Mouse (Mus musculus): ENCODE data around the gene Mrpl33. TPM values are rescaled to one million over a fixed set of nuclear protein-coding genes. Genes with fewer than 3 reads are reported as not detected.

Mrpl33 gene
- polyA plus RNA-seq, 2 experiments, result 138 to 312 TPM

DNA sequence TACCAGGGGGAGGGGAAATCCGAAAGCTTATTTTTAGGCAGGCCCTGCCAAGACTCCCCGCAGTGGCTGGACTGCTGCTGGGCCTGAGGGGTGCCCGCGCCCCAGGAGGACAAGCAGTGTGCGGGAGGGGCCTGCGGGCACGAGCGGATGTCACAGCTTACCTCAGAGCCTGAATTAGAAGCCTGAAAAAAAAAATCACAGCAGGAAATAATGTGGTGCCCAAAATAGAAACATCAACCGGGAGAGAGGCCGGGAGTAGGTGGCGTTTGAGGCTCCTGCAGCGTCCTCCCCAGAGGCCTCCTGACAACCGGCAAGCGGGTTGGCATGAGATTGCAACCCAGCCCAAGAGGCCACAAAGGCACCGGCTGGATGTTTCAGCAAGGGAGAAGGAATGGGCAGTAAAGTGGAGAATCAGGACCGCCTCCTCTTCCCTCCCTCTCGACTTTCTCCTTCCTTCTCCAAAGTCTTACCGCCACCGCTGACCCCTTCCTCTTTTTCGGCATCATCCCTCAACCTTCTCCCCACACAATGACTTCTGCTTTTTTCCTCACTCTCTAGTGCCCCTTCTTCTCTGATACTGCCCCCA lies 25.6 kb upstream of the Mrpl33 start:
- 14% methylated on average over 19 of the region's 20 CpGs for WGBS
- Histone ChIP-seq H3K4me3 (replicated peaks; ENCODE audit: low read length) (no peak overlapping the region), H3K4me1 (ENCODE audit: control insufficient read depth, insufficient read depth, low read length) (peaks cover 10% of the 10 kb centered on the region; the same call in 1 of the 2 replicates), H3K9ac (ENCODE audit: low read depth, low read length, severe bottlenecking) (peak overlapping the region; percentile 34), H3K4me2 (replicated peaks; ENCODE audit: low read depth, low read length, severe bottlenecking) (peak overlapping the region; percentile 15), H3K9me3 (ENCODE audit: control insufficient read depth, low read length) (no peaks in the 10 kb centered on the region), H3K27ac (replicated peaks; ENCODE audit: low read depth, low read length) (no peak overlapping the region), H3K27me3 (ENCODE audit: control insufficient read depth, insufficient read depth, low read length) (no peaks in the 10 kb centered on the region), H3K36me3 (ENCODE audit: control insufficient read depth, insufficient read depth, low read length) (no peaks in the 10 kb centered on the region)
- peak; percentile 37; the same call in 1 of the 2 replicates for ATAC-seq (ENCODE audit: low FRiP score, low read depth)
- TF ChIP-seq POLR2A (IDR thresholded peaks at IDR 0.05; ENCODE audit: borderline replicate concordance, extremely low read depth, insufficient read depth, insufficient read length), result no peak
- peak; percentile 36 for DNase-seq (ENCODE audit: low spot score)

DNA sequence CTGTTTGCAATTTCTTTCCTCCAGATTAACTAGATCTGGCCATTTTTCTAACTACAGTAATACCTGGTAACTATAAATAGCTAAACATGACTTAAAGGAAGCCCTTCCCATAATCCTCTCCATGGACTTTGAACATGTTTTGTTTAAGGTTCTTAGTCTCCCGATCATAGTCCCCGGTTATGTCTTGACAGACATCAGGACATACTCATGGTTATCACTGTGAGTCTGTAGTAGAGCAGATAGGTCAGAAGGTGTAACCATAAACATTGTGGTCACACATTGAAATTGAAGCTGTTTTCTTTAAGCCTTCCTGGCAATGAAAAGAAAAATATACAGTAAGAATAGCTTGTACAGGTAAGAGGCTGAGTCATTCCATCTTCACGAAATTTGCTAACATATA lies 23.0 kb upstream of the Mrpl33 start:
- no peak for ATAC-seq (ENCODE audit: low FRiP score, low read depth)
- no peak for TF ChIP-seq POLR2A (IDR thresholded peaks at IDR 0.05; ENCODE audit: borderline replicate concordance, extremely low read depth, insufficient read depth, insufficient read length)
- no peak overlapping the region for H3K27ac ChIP-seq (replicated peaks; ENCODE audit: low read depth, low read length)
- no peak overlapping the region for H3K9ac ChIP-seq (ENCODE audit: low read depth, low read length, severe bottlenecking)
- no peaks in the 10 kb centered on the region for H3K27me3 ChIP-seq (ENCODE audit: control insufficient read depth, insufficient read depth, low read length)
- H3K4me1 ChIP-seq (ENCODE audit: control insufficient read depth, insufficient read depth, low read length), result peaks cover 10% of the 10 kb centered on the region; the same call in 1 of the 2 replicates
- no peaks in the 10 kb centered on the region for H3K9me3 ChIP-seq (ENCODE audit: control insufficient read depth, low read length)
- no peaks in the 10 kb centered on the region for H3K36me3 ChIP-seq (ENCODE audit: control insufficient read depth, insufficient read depth, low read length)
- 94% methylated on average over 3 of the region's 3 CpGs for WGBS
- H3K4me3 ChIP-seq (replicated peaks; ENCODE audit: low read length), result no peak overlapping the region
- H3K4me2 ChIP-seq (replicated peaks; ENCODE audit: low read depth, low read length, severe bottlenecking), result no peak overlapping the region
- DNase-seq (ENCODE audit: low spot score), result no peak

GRCm38 (mm10) chr5:31576539-31576975 lies 20.2 kb upstream of the Mrpl33 start:
- WGBS, result 75% methylated on average over 7 of the region's 7 CpGs
- Histone ChIP-seq H3K4me3 (replicated peaks; ENCODE audit: low read length) (no peak overlapping the region), H3K9me3 (ENCODE audit: control insufficient read depth, low read length) (no peaks in the 10 kb centered on the region), H3K4me2 (replicated peaks; ENCODE audit: low read depth, low read length, severe bottlenecking) (no peak overlapping the region), H3K36me3 (ENCODE audit: control insufficient read depth, insufficient read depth, low read length) (no peaks in the 10 kb centered on the region), H3K27ac (replicated peaks; ENCODE audit: low read depth, low read length) (no peak overlapping the region), H3K27me3 (ENCODE audit: control insufficient read depth, insufficient read depth, low read length) (no peaks in the 10 kb centered on the region), H3K4me1 (ENCODE audit: control insufficient read depth, insufficient read depth, low read length) (no peaks in the 10 kb centered on the region), H3K9ac (ENCODE audit: low read depth, low read length, severe bottlenecking) (no peak overlapping the region)
- DNase-seq (ENCODE audit: low spot score) (no peak), ATAC-seq (ENCODE audit: low FRiP score, low read depth) (no peak)
- TF ChIP-seq POLR2A (IDR thresholded peaks at IDR 0.05; ENCODE audit: borderline replicate concordance, extremely low read depth, insufficient read depth, insufficient read length), result no peak

DNA sequence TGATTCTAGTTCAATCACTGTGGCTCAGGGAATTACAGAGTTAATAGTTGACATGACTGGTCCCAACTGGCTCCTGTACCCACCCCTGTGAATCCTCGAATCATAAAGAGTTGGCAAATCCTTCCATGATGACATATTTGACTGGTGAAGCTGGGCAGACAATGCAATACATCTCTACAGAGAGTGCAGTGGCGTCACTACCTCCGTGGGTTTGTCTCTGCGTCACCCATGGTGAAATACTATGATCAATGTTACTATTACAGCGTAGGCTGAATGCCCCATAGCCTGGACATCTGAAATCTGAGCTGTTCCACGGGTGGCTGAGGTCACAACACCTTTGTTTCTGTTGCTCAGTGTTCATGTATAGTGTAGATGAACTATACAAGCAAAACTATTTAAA lies 15.5 kb upstream of the Mrpl33 start:
- Histone ChIP-seq H3K4me1 (ENCODE audit: control insufficient read depth, insufficient read depth, low read length) (no peaks in the 10 kb centered on the region), H3K27ac (replicated peaks; ENCODE audit: low read depth, low read length) (no peak overlapping the region), H3K9ac (ENCODE audit: low read depth, low read length, severe bottlenecking) (no peak overlapping the region), H3K36me3 (ENCODE audit: control insufficient read depth, insufficient read depth, low read length) (no peaks in the 10 kb centered on the region), H3K27me3 (ENCODE audit: control insufficient read depth, insufficient read depth, low read length) (no peaks in the 10 kb centered on the region), H3K4me3 (replicated peaks; ENCODE audit: low read length) (no peak overlapping the region), H3K9me3 (ENCODE audit: control insufficient read depth, low read length) (no peaks in the 10 kb centered on the region), H3K4me2 (replicated peaks; ENCODE audit: low read depth, low read length, severe bottlenecking) (no peak overlapping the region)
- WGBS, result 75% methylated on average over 6 of the region's 6 CpGs
- DNase-seq (ENCODE audit: low spot score) (no peak), ATAC-seq (ENCODE audit: low FRiP score, low read depth) (no peak)
- no peak for TF ChIP-seq POLR2A (IDR thresholded peaks at IDR 0.05; ENCODE audit: borderline replicate concordance, extremely low read depth, insufficient read depth, insufficient read length)

DNA sequence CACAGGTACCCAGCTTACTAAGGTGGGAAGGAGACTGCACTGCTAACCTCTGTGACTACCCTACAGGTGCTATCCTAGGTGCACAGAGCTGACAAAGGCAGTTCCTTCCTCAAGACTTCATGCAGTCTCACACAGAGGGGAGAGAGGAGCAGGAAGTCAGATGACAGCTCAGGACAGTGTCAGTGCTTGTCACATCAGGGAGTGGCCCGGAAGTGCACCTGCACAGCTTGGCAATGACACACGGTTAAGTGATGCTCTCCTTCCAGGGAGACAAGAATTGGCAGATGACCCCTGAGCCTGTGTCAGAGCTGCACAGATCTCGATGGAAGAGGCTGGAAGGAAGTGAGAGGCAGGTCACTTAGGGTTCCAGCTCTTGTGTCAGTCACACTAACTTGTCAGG lies 14.8 kb upstream of the Mrpl33 start:
- H3K4me1 ChIP-seq (ENCODE audit: control insufficient read depth, insufficient read depth, low read length), result no peaks in the 10 kb centered on the region
- no peak overlapping the region for H3K4me2 ChIP-seq (replicated peaks; ENCODE audit: low read depth, low read length, severe bottlenecking)
- WGBS, result 54% methylated on average over 3 of the region's 3 CpGs
- no peak overlapping the region for H3K4me3 ChIP-seq (replicated peaks; ENCODE audit: low read length)
- ATAC-seq (ENCODE audit: low FRiP score, low read depth) (no peak), DNase-seq (ENCODE audit: low spot score) (no peak)
- no peak overlapping the region for H3K9ac ChIP-seq (ENCODE audit: low read depth, low read length, severe bottlenecking)
- no peak overlapping the region for H3K27ac ChIP-seq (replicated peaks; ENCODE audit: low read depth, low read length)
- no peak for TF ChIP-seq POLR2A (IDR thresholded peaks at IDR 0.05; ENCODE audit: borderline replicate concordance, extremely low read depth, insufficient read depth, insufficient read length)
- no peaks in the 10 kb centered on the region for H3K36me3 ChIP-seq (ENCODE audit: control insufficient read depth, insufficient read depth, low read length)
- no peaks in the 10 kb centered on the region for H3K27me3 ChIP-seq (ENCODE audit: control insufficient read depth, insufficient read depth, low read length)
- H3K9me3 ChIP-seq (ENCODE audit: control insufficient read depth, low read length), result no peaks in the 10 kb centered on the region
